Mouse (Mus musculus) limb, embryonic 11.5 days (tissue): Measurements from ENCODE around the gene Cma1. TPM values are rescaled to one million over a fixed set of nuclear protein-coding genes. Genes with fewer than 3 reads are reported as not detected.

Experiments used
- ATAC-seq: fragments of 200-750 bp; cut with Nextera tagmentation; 2 replicates; pipeline ENCODE4 v1.8.0; 2017; ENCODE audit warnings: low read depth; ENCODE audit not compliant: insufficient number of reproducible peaks, low FRiP score, low TSS enrichment
- DNase-seq: peaks from one replicate; pipeline ENCODE4 v3.0.0-alpha.2; 2015; ENCODE audit warnings: low spot score
- H3K27ac ChIP-seq: fragments of 300-500 bp; sonication (generic); replicated peaks from 2 replicates; pipeline ENCODE4 v1.5.1; 2014; ENCODE audit warnings: low read depth, mild to moderate bottlenecking, low read length
- H3K27me3 ChIP-seq: fragments of 300-500 bp; sonication (generic); 2 replicates; pipeline ENCODE4 v1.6.1; 2014; ENCODE audit warnings: mild to moderate bottlenecking, low read length, mixed read lengths; ENCODE audit not compliant: control insufficient read depth, insufficient read depth
- H3K36me3 ChIP-seq: fragments of 300-500 bp; sonication (generic); 2 replicates; pipeline ENCODE4 v1.6.1; 2014; ENCODE audit warnings: mild to moderate bottlenecking, low read length, moderate library complexity, mixed read lengths; ENCODE audit not compliant: control insufficient read depth, insufficient read depth
- H3K4me1 ChIP-seq: fragments of 300-500 bp; sonication (generic); 2 replicates; pipeline ENCODE4 v1.6.1; 2014; ENCODE audit warnings: low read length, mixed read lengths; ENCODE audit not compliant: control insufficient read depth, insufficient read depth
- H3K4me2 ChIP-seq: fragments of 300-500 bp; sonication (generic); 2 replicates; pipeline ENCODE4 v1.6.1; 2014; ENCODE audit warnings: low read depth, mild to moderate bottlenecking, moderate library complexity; ENCODE audit not compliant: severe bottlenecking
- H3K4me3 ChIP-seq: fragments of 300-500 bp; sonication (generic); 2 replicates; pipeline ENCODE4 v1.5.1; 2014; ENCODE audit warnings: low read depth, low read length
- H3K9ac ChIP-seq: fragments of 300-500 bp; sonication (generic); 2 replicates; pipeline ENCODE4 v1.6.1; 2014; ENCODE audit warnings: mild to moderate bottlenecking, low read length
- H3K9me3 ChIP-seq: fragments of 300-500 bp; sonication (generic); 2 replicates; pipeline ENCODE4 v1.6.1; 2016; ENCODE audit warnings: low read length; ENCODE audit not compliant: control insufficient read depth
- WGBS: fragments of 180-500 bp; shearing (Covaris S2); extraction: QIAGEN DNeasy Blood & Tissue Kit; methylation state at CpG from one replicate; pipeline ENCODE4 v1.1.7; 2014; 5-methylcytosine and 5-hydroxymethylcytosine counted together
- polyA plus RNA-seq: library from polyadenylated mRNA; unstranded; fragments of >200 nt; fragmentation: Nextera tagmentation; extraction: Ambion mirVana; gene quantifications from 2 replicates; pipeline ENCODE4 v1.2.1, GENCODE M21; 2014

Gene Cma1
- polyA plus RNA-seq, 1 experiment from 2014 or later: not detected

- H3K4me1 ChIP-seq: no peaks in the 10 kb centered on the region
- WGBS: 20% methylated on average over 7 of the region's 7 CpGs
- no peaks in the 10 kb centered on the region for H3K9me3 ChIP-seq
- no peak overlapping the region for H3K4me2 ChIP-seq
- DNase-seq (peak; percentile 53), ATAC-seq (no peak)
- no peak overlapping the region for H3K9ac ChIP-seq
- H3K27me3 ChIP-seq: no peaks in the 10 kb centered on the region
- H3K36me3 ChIP-seq: no peaks in the 10 kb centered on the region
- no peak overlapping the region for H3K4me3 ChIP-seq
- H3K27ac ChIP-seq: no peak overlapping the region
Observed at GRCm38 (mm10) chr14:55933586-55933985, 10.9 kb downstream of the Cma1 start.

- no peaks in the 10 kb centered on the region for H3K27me3 ChIP-seq
- no peak overlapping the region for H3K27ac ChIP-seq
- H3K4me2 ChIP-seq: no peak overlapping the region
- no peaks in the 10 kb centered on the region for H3K36me3 ChIP-seq
- no peak overlapping the region for H3K4me3 ChIP-seq
- H3K9ac ChIP-seq: no peak overlapping the region
- WGBS: 22% methylated on average over 12 of the region's 12 CpGs
- no peak for ATAC-seq
- no peak for DNase-seq
- no peaks in the 10 kb centered on the region for H3K4me1 ChIP-seq
- H3K9me3 ChIP-seq: no peaks in the 10 kb centered on the region
Observed at GRCm38 (mm10) chr14:55929263-55929997, 15.0 kb downstream of the Cma1 start.

- no peaks in the 10 kb centered on the region for H3K27me3 ChIP-seq
- H3K9me3 ChIP-seq: no peaks in the 10 kb centered on the region
- DNase-seq: no peak
- H3K27ac ChIP-seq: no peak overlapping the region
- 89% methylated on average over 4 of the region's 4 CpGs for WGBS
- no peaks in the 10 kb centered on the region for H3K4me1 ChIP-seq
- no peak for ATAC-seq
- H3K9ac ChIP-seq: no peak overlapping the region
- H3K36me3 ChIP-seq: no peaks in the 10 kb centered on the region
- no peak overlapping the region for H3K4me3 ChIP-seq
- no peak overlapping the region for H3K4me2 ChIP-seq
Observed at GRCm38 (mm10) chr14:55926847-55927246, 17.6 kb downstream of the Cma1 start.

- Histone ChIP-seq H3K4me1 (no peaks in the 10 kb centered on the region), H3K4me2 (no peak overlapping the region), H3K27ac (no peak overlapping the region), H3K36me3 (no peaks in the 10 kb centered on the region), H3K27me3 (no peaks in the 10 kb centered on the region), H3K9ac (no peak overlapping the region), H3K9me3 (no peaks in the 10 kb centered on the region), H3K4me3 (no peak overlapping the region)
- ATAC-seq: no peak
- DNase-seq: no peak
- WGBS: 16% methylated on average over 7 of the region's 7 CpGs
Observed at GRCm38 (mm10) chr14:55922475-55923232, 21.8 kb downstream of the Cma1 start.

GRCm38 (mm10) chr14:55918240-55919082 is 26.0 kb downstream of the Cma1 start:
- H3K4me3 ChIP-seq: no peak overlapping the region
- H3K27ac ChIP-seq: no peak overlapping the region
- no peaks in the 10 kb centered on the region for H3K4me1 ChIP-seq
- no peak overlapping the region for H3K4me2 ChIP-seq
- 40% methylated on average over 14 of the region's 14 CpGs for WGBS
- no peak overlapping the region for H3K9ac ChIP-seq
- DNase-seq (peak; percentile 88), ATAC-seq (peak; percentile 60; the same call in 1 of the 2 replicates)
- H3K9me3 ChIP-seq: no peaks in the 10 kb centered on the region
- H3K27me3 ChIP-seq: no peaks in the 10 kb centered on the region
- H3K36me3 ChIP-seq: no peaks in the 10 kb centered on the region

- Histone ChIP-seq H3K36me3 (no peaks in the 10 kb centered on the region), H3K27me3 (no peaks in the 10 kb centered on the region), H3K4me2 (no peak overlapping the region), H3K4me1 (no peaks in the 10 kb centered on the region), H3K4me3 (no peak overlapping the region), H3K9ac (no peak overlapping the region), H3K9me3 (no peaks in the 10 kb centered on the region), H3K27ac (no peak overlapping the region)
- 44% methylated on average over 4 of the region's 4 CpGs for WGBS
- DNase-seq (no peak), ATAC-seq (no peak)
Observed at GRCm38 (mm10) chr14:55913406-55913805, 31.1 kb downstream of the Cma1 start.

- Histone ChIP-seq H3K9ac (no peak overlapping the region), H3K27me3 (no peaks in the 10 kb centered on the region), H3K9me3 (no peaks in the 10 kb centered on the region), H3K36me3 (no peaks in the 10 kb centered on the region), H3K27ac (no peak overlapping the region), H3K4me1 (peaks cover 6% of the 10 kb centered on the region; the same call in 1 of the 2 replicates), H3K4me3 (no peak overlapping the region), H3K4me2 (no peak overlapping the region)
- ATAC-seq (no peak), DNase-seq (no peak)
- WGBS: 39% methylated on average over 1 of the region's 1 CpGs
Observed at GRCm38 (mm10) chr14:55905518-55905917, 39.0 kb downstream of the Cma1 start.

- ATAC-seq (no peak), DNase-seq (no peak)
- Histone ChIP-seq H3K4me1 (peaks cover 14% of the 10 kb centered on the region; the same call in 1 of the 2 replicates), H3K4me3 (peak overlapping the region; percentile 40), H3K9me3 (no peaks in the 10 kb centered on the region), H3K36me3 (peaks cover 19% of the 10 kb centered on the region), H3K27ac (peak overlapping the region; percentile 70), H3K27me3 (no peaks in the 10 kb centered on the region), H3K9ac (peak overlapping the region; percentile 73), H3K4me2 (peak overlapping the region; percentile 67)
- WGBS: 4% methylated on average over 12 of the region's 12 CpGs
Observed at GRCm38 (mm10) chr14:55900414-55900755, 44.1 kb downstream of the Cma1 start.
